Mouse (Mus musculus): ENCODE data around the gene Hs3st3a1.

- TF ChIP-seq CTCF (IDR thresholded peaks at IDR 0.05; ENCODE audit: extremely low read depth, insufficient read length, insufficient replicate concordance, low read depth, low read length) (no peak), POLR2A (IDR thresholded peaks at IDR 0.05; ENCODE audit: low read depth, low read length) (no peak)
Observed at GRCm38 (mm10) chr11:64495935-64496334, 60.8 kb downstream of the Hs3st3a1 start.
